Mouse (Mus musculus): ENCODE data around the gene Sptlc2.

Gene Sptlc2

GRCm38 (mm10) chr12:87388122-87388774 lies at the start of gene Sptlc2:
Sptlc2 (minus strand) TSS chr12:87388355.
- DNase-seq (ENCODE audit: low spot score) = peak; percentile 98

GRCm38 (mm10) chr12:87428885-87429284 lies 40.7 kb upstream of the Sptlc2 start:
- DNase-seq (ENCODE audit: low spot score) = no peak

GRCm38 (mm10) chr12:87428295-87428694 lies 40.1 kb upstream of the Sptlc2 start:
- no peak for DNase-seq (ENCODE audit: low spot score)

GRCm38 (mm10) chr12:87426354-87427031 lies 38.3 kb upstream of the Sptlc2 start:
- no peak for DNase-seq (ENCODE audit: low spot score)

GRCm38 (mm10) chr12:87424516-87424915 lies 36.4 kb upstream of the Sptlc2 start:
- DNase-seq (ENCODE audit: low spot score) = no peak

- DNase-seq (ENCODE audit: low spot score) = no peak
Measured at GRCm38 (mm10) chr12:87423700-87424099, 35.5 kb upstream of the Sptlc2 start.

GRCm38 (mm10) chr12:87421708-87422507 lies 33.8 kb upstream of the Sptlc2 start:
- DNase-seq (ENCODE audit: low spot score) = no peak

- no peak for DNase-seq (ENCODE audit: low spot score)
Measured at GRCm38 (mm10) chr12:87419974-87420485, 31.9 kb upstream of the Sptlc2 start.

- DNase-seq (ENCODE audit: low spot score) = no peak
Measured at GRCm38 (mm10) chr12:87418921-87419320, 30.8 kb upstream of the Sptlc2 start.

GRCm38 (mm10) chr12:87416690-87417089 lies 28.5 kb upstream of the Sptlc2 start:
- DNase-seq (ENCODE audit: low spot score) = peak; percentile 39

GRCm38 (mm10) chr12:87415358-87415757 lies 27.2 kb upstream of the Sptlc2 start:
- no peak for DNase-seq (ENCODE audit: low spot score)

GRCm38 (mm10) chr12:87413179-87413790 lies 25.1 kb upstream of the Sptlc2 start:
- peak; percentile 66 for DNase-seq (ENCODE audit: low spot score)

- DNase-seq (ENCODE audit: low spot score) = no peak
Measured at GRCm38 (mm10) chr12:87410999-87411398, 22.8 kb upstream of the Sptlc2 start.

- DNase-seq (ENCODE audit: low spot score) = no peak
Measured at GRCm38 (mm10) chr12:87409123-87409522, 21.0 kb upstream of the Sptlc2 start.

GRCm38 (mm10) chr12:87407869-87408605 lies 19.9 kb upstream of the Sptlc2 start:
- DNase-seq (ENCODE audit: low spot score) = no peak

- no peak for DNase-seq (ENCODE audit: low spot score)
Measured at GRCm38 (mm10) chr12:87405721-87406120, 17.6 kb upstream of the Sptlc2 start.

GRCm38 (mm10) chr12:87405165-87405564 lies 17.0 kb upstream of the Sptlc2 start:
- DNase-seq (ENCODE audit: low spot score) = no peak

GRCm38 (mm10) chr12:87401883-87402282 lies 13.7 kb upstream of the Sptlc2 start:
- DNase-seq (ENCODE audit: low spot score) = no peak

GRCm38 (mm10) chr12:87399119-87399819 lies 11.1 kb upstream of the Sptlc2 start:
- no peak for DNase-seq (ENCODE audit: low spot score)

- DNase-seq (ENCODE audit: low spot score) = no peak
Measured at GRCm38 (mm10) chr12:87397811-87398417, 9.8 kb upstream of the Sptlc2 start.

Measured in ovary, postnatal 14 days (tissue).